Mouse (Mus musculus) urinary bladder, adult 18-20 months (tissue): ENCODE measurements around the gene Trpc4ap.
"Not testable (repeated sequence)": the region's sequence is repeated elsewhere in the genome, so short reads cannot be mapped to it uniquely, and the experiment has no call there.

Source experiments
- DNase-seq, 2 experiments: peaks; one replicate each; pipeline ENCODE4 v3.0.0; 2022; ENCODE audit warnings: low spot score in 2 of 2, mixed read lengths in 2 of 2

The Trpc4ap gene

GRCm38 (mm10) chr2:155691723-155692493 lies at the start of gene Trpc4ap:
Trpc4ap (minus strand) TSS chr2:155692384.
- DNase-seq = peak; percentile 95 to 98

GRCm38 (mm10) chr2:155737803-155738202 lies 45.6 kb upstream of the Trpc4ap start:
- no peak for DNase-seq

- DNase-seq = no peak
Measured at GRCm38 (mm10) chr2:155736936-155737335, 44.8 kb upstream of the Trpc4ap start.

DNA sequence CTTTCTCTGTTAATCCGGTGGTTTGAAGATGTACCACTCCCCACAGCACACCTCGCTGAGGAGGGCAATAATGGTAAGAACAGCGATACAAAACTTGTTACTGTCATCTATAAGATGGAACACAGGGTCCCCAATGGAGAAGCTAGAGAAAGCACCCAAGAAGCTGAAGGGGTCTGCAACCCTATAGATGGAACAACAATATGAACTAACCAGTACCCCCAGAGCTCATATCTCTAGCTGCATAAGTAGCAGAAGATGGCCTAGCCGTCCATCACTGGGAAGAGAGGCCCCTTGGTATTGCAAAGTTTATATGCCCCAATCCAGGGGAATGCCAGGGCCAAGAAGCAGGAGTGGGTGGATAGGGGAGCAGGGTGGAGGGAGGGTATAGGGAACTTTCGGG lies 43.6 kb upstream of the Trpc4ap start, which contains the start of gene Gm17581:
Gene Gm17581 (minus strand): TSS at position 101 of the 400 bp plus-strand sequence.
- DNase-seq = not testable (repeated sequence)

DNA sequence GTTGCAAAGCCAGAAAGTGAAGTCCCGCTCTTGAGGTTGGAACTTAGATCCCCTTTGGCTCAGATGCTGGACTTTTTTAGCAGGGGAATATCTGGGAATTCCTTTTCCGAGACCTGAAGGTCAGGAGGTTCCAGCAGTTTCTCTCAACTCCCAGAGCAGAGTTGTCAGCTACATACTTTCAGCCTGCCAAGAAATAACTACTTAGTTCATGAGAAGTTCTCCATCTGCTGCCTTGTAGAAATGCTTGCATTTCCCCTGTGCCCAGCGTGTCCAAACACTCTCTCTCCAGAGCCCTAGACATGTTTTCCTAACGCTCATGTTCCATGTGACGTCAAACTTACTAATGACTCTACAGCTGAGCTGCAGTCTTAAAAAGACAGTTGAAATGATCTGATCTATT lies 42.9 kb upstream of the Trpc4ap start:
- DNase-seq = no peak

DNA sequence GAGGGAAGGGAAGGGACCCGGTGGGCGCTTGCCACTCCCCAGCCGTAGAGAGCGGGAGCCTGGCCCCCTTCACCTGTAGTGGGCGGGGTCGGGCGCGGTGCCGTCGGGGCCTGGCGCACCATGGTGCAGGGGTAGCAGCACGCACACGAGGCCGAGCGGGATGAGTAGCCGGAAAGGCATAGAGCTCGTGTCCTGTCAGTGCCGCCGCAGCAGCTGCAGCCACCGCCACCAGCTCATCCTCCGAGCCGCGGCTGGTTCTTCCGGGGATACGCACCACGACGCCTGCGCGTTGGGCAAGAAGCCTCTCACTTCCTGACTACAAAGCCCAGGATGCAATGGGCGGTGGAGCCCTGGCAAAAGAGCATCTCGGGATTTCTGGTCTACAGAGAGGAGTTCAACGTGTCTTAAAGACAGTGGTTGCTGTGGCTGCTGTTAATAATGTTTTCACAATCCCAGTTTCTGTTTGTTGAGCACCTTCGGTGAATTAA lies 37.0 kb upstream of the Trpc4ap start, which contains the start of gene Edem2:
Gene Edem2 (minus strand): TSS at position 318 of the 488 bp plus-strand sequence.
- DNase-seq = peak; percentile 86 to 89

DNA sequence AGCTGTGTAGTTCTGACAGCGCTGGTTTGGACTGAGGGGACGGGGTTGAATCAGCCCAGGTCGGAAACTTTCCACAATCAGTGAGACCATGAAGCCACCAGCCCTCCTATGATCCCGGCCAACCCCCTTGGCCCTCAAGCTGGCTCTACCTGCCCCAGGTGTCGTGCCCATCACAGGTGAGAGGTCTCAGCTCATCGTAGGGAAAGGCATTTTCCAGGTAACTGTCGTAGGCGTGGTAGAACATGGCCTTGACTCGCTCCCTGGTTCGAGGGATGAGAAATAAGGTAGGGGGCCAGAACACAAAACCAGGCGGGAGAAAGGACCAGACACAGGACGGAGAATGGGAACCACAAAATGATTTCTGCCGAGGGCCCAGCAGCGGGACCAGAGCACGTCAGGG lies 36.6 kb upstream of the Trpc4ap start:
- no peak for DNase-seq

DNA sequence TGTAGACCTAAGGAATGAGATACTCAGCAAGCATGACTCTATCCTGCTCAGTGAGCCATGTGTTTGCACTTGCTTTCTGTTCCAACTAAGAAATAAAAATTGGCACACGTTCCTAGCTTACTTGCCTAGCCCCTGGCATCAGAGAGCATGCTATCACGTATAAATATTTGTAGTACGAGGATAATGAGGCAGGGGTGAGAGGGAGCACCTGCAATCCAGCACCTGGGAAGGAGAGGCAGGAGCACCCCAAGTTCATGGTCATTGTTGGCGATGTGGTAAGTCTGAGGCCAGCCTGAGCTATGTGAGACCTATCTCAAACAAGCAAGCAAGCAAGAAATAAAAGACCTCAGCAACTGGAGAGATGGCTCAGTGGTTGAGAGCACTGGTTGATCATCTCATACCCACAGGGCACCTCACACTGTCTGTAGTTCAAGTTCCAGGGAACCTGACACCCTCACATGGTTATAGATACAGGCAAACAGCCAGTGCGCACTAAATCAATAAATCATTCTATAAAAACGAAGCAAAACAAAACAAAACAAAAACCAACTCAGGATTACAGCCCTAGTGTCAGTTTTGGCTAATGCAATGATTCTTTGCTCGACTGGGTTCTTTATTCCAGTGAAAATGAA lies 35.7 kb upstream of the Trpc4ap start:
- no peak for DNase-seq

DNA sequence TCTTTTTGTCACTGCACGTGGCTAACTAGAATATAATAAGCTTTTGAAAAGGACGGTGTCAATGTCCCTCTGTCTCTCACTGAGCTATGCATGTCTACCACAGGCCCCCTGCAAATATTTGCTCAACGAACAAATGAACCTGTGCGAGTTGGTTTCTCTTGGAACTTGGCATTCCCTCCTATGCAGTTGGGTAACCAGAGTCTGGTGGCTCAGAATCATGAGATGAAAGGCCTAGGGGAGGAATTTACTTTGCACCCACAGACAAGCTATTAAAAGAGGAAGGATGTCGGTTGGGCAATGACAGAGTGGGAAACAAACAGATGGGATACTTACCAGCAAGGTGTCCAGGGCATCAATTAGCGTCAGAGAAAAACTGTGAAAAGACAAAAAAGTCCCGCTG lies 34.1 kb upstream of the Trpc4ap start:
- DNase-seq = no peak

DNA sequence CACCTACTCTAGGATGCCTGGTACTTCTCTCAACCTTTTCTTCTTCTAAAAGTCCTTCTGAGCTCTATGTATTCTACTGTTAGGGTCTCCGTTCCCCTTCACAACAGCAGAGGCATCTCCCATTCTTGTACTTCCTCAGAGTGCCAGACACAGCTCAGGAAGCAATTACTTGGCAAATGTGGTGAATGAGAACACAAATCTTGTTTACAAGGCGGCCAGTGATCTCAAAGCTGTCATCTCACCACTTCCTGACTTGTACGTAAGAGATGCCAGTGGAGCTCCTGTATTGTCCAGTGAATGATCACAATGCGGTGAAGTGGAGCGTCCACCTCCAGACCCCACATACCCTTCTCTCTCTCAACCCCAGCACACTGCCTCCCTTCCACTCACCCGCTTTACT lies 32.3 kb upstream of the Trpc4ap start:
- DNase-seq = no peak

DNA sequence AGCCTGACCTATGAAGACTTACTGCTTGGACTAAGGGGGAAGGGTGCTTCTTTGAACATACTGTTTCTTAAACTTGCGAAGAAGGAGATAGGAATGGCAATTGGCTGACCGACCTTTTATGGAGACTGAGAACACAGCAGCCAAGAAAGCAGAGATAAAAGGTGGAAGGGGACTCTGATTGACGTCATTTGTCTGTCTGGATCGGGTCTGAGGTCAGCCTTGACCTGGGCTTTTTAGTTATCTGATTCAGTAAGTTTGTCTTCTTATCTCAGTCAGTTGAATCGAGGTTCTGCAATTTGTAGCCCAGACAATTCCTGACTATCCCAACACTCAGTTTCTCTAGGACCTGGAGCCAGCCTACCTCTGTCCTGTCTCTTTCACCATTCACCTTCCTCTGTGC lies 31.9 kb upstream of the Trpc4ap start:
- DNase-seq = no peak

GRCm38 (mm10) chr2:155720585-155720984 lies 28.4 kb upstream of the Trpc4ap start:
- DNase-seq = no peak

- DNase-seq = peak in 1 of 2 experiments; percentile 36
Measured at GRCm38 (mm10) chr2:155717082-155717990, 25.2 kb upstream of the Trpc4ap start.

- no peak for DNase-seq
Measured at GRCm38 (mm10) chr2:155710557-155710956, 18.4 kb upstream of the Trpc4ap start.

- no peak for DNase-seq
Measured at GRCm38 (mm10) chr2:155707251-155707650, 15.1 kb upstream of the Trpc4ap start.

DNA sequence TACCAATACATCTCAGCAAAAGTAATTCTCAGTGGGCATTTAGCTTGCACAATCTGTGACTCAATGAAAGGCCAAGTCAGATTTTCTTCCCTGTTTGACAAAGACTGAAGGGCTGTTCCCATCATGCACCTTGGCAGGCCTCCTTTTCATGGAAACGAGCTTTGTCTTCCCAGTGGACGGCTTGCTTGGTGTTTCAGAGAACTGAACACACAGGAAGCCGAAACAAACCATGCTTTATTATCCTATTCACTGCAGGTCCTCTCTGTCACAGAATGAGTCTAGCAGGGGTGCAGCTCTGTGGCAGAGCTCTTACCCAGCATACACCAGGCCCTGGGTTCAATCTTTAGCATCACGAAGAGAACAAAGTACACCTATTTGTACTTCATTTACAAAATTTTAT lies 11.4 kb upstream of the Trpc4ap start:
- no peak for DNase-seq

GRCm38 (mm10) chr2:155701399-155701919 lies 9.3 kb upstream of the Trpc4ap start:
- no peak for DNase-seq

- not testable (repeated sequence) for DNase-seq
Measured at GRCm38 (mm10) chr2:155698443-155698842, 6.3 kb upstream of the Trpc4ap start.

- DNase-seq = no peak
Measured at GRCm38 (mm10) chr2:155696851-155697250, 4.7 kb upstream of the Trpc4ap start.

GRCm38 (mm10) chr2:155696091-155696558 lies 3.9 kb upstream of the Trpc4ap start:
- peak; percentile 64 to 84 for DNase-seq

DNA sequence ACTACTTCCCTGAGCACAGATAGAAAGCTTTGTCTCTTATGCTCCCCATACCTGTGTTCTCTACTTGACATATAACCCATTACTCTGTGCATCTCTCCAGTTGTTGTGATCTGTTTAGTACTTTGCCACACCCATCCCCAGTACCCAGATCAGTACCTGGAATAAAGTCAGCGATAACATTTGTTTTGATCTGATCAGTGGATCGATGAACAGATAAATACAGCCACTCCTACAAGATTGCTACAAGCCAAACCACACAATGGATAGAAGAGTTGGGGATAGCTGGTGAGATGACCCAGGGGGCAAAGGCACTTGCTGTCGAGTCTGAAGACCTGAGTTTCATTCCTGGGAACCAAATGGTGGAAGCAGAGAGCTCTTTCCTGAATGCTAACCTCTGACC lies 3.1 kb upstream of the Trpc4ap start:
- DNase-seq = no peak
